In genomic region chr2:35503723-35504416, GRCm38 (mm10) we compare ENCODE assay signal across 9 mouse cellular contexts. TPM values are rescaled to one million over a fixed set of nuclear protein-coding genes. Genes with fewer than 3 reads are reported as not detected.
DNase-seq lines count a peak whose midpoint lies in the region; ATAC-seq and TF ChIP-seq lines count a peak whose summit lies in the region.
"Had no signal": no experiment of that assay in that cellular context is flagged by ENCODE, and none has a peak within 500 bp of the region (broad histone marks: within the 10 kb centered on the region; RNA-seq: fewer than 3 reads in every experiment).

No protein-coding gene starts in this region.

- 0 out of 4 replicates have a peak, but pooled peaks of 1 of the 2 experiments have one; percentile 30 for TF ChIP-seq EP300 in MEL (IDR thresholded peaks at IDR 0.05; ENCODE audit: low read depth in 1 of 2, low read length in 2 of 2)

- peaks cover 8% of the 10 kb centered on the region for H3K9me3 ChIP-seq in erythroblast, embryonic 14.5 days (ENCODE audit: control insufficient read depth, low read length)
- H3K9me3 ChIP-seq in MEL (replicated peaks; ENCODE audit: insufficient read depth, low read length), result no peaks in the 10 kb centered on the region
- H3K9me3 ChIP-seq in heart, embryonic 15.5 days (replicated peaks), result no peaks in the 10 kb centered on the region
- H3K9me3 ChIP-seq: midbrain, embryonic 12.5 days had no signal

- no peak for ATAC-seq in erythroblast, adult 5-6 weeks (replicated peaks; ENCODE audit: low FRiP score, poor library complexity, severe bottlenecking)
- peak; percentile 58 for ATAC-seq in heart, embryonic 15.5 days (replicated peaks; ENCODE audit: insufficient number of reproducible peaks, insufficient read depth, low FRiP score, low read depth)
- ATAC-seq in megakaryocyte-erythroid progenitor cell, adult 5-6 weeks (replicated peaks; ENCODE audit: low FRiP score, low TSS enrichment, poor library complexity, severe bottlenecking), result peak; percentile 34

- no peak for TF ChIP-seq CTCF in MEL (IDR thresholded peaks at IDR 0.05 in 2 of 3, conservative IDR thresholded peaks at IDR 0.05 in 1 of 3; ENCODE audit: control insufficient read depth in 1 of 3, insufficient read depth in 1 of 3, low read depth in 2 of 3, low read length in 3 of 3, poor library complexity in 1 of 3, severe bottlenecking in 1 of 3)

- H3K27ac ChIP-seq in MEL (ENCODE audit: control insufficient read depth, low read depth, low read length), result peak overlapping the region; percentile 98
- peak overlapping the region; percentile 89 for H3K27ac ChIP-seq in heart, embryonic 15.5 days
- H3K27ac ChIP-seq: midbrain, embryonic 12.5 days had no signal

- TF ChIP-seq POLR2A in MEL (IDR thresholded peaks at IDR 0.05; ENCODE audit: control insufficient read depth in 1 of 2, insufficient read depth in 1 of 2, low read depth in 1 of 2, low read length in 2 of 2, poor library complexity in 1 of 2), result no peak

- H3K79me2 ChIP-seq in MEL (ENCODE audit: control insufficient read depth, insufficient read depth, low read length, poor library complexity), result no peaks in the 10 kb centered on the region; the same call in 1 of the 2 replicates

- peaks cover 97% of the 10 kb centered on the region for H3K4me1 ChIP-seq in erythroblast, embryonic 14.5 days (ENCODE audit: control insufficient read depth)
- peaks cover 30 to 71% of the 10 kb centered on the region in 2 experiments for H3K4me1 ChIP-seq in MEL (ENCODE audit: control insufficient read depth in 1 of 2, insufficient read depth in 2 of 2, low read length in 2 of 2)
- peaks cover 55% of the 10 kb centered on the region for H3K4me1 ChIP-seq in heart, embryonic 15.5 days (replicated peaks)

- TF ChIP-seq RAD21 in MEL (IDR thresholded peaks at IDR 0.05; ENCODE audit: low read depth, low read length), result no peak

- H3K9ac ChIP-seq in MEL (ENCODE audit: control insufficient read depth, low read depth, low read length, poor library complexity, severe bottlenecking), result peak overlapping the region; percentile 55
- no peak overlapping the region for H3K9ac ChIP-seq in heart, embryonic 15.5 days
- H3K9ac ChIP-seq: midbrain, embryonic 12.5 days had no signal

- H3K36me3 ChIP-seq in erythroblast, embryonic 14.5 days (ENCODE audit: control insufficient read depth), result peaks cover 19% of the 10 kb centered on the region
- H3K36me3 ChIP-seq in MEL (ENCODE audit: control insufficient read depth in 1 of 2, insufficient read depth in 2 of 2, low read length in 2 of 2), result peaks cover 0 to 56% of the 10 kb centered on the region in 2 experiments; a peak in 2 of 4 replicates
- no peaks in the 10 kb centered on the region for H3K36me3 ChIP-seq in heart, embryonic 15.5 days
- H3K36me3 ChIP-seq: midbrain, embryonic 12.5 days had no signal

- H3K4me3 ChIP-seq in erythroblast, embryonic 14.5 days (replicated peaks), result peak overlapping the region; percentile 47
- H3K4me3 ChIP-seq in MEL (ENCODE audit: control insufficient read depth in 1 of 2, insufficient read depth in 1 of 2, low read depth in 2 of 2, low read length in 2 of 2), result peak overlapping the region; percentile 4 to 29; a peak in 2 of 4 replicates
- no peak overlapping the region for H3K4me3 ChIP-seq in heart, embryonic 15.5 days
- H3K4me3 ChIP-seq: midbrain, embryonic 12.5 days had no signal

- H3K4me2 ChIP-seq in heart, embryonic 15.5 days, result no peak overlapping the region
- H3K4me2 ChIP-seq: midbrain, embryonic 12.5 days had no signal

- 28% methylated on average over 8 of the region's 8 CpGs for WGBS in heart, embryonic 15.5 days

- DNase-seq in MEL (ENCODE audit: low read depth, low spot score), result peak; percentile 69
- DNase-seq in urinary bladder, postnatal 10 days (ENCODE audit: low spot score), result no peak
- no peak for DNase-seq in urinary bladder, postnatal 25 days (ENCODE audit: low spot score)
- DNase-seq in kidney, postnatal 36 days, result no peak

- no peaks in the 10 kb centered on the region; the same call in 1 of the 2 replicates for H3K27me3 ChIP-seq in erythroblast, embryonic 14.5 days (ENCODE audit: control insufficient read depth)
- no peaks in the 10 kb centered on the region for H3K27me3 ChIP-seq in MEL (ENCODE audit: control insufficient read depth in 1 of 2, insufficient read depth in 2 of 2, low read length in 2 of 2)
- no peaks in the 10 kb centered on the region for H3K27me3 ChIP-seq in heart, embryonic 15.5 days
- H3K27me3 ChIP-seq: midbrain, embryonic 12.5 days had no signal

TF ChIP-seq in MEL, 35 proteins besides CTCF, POLR2A, EP300 and RAD21:
- TF ChIP-seq POLR2AphosphoS5 (IDR thresholded peaks at IDR 0.05; ENCODE audit: borderline replicate concordance, low read depth, low read length) (no peak), SIN3A (IDR thresholded peaks at IDR 0.05; ENCODE audit: low read length) (peak; percentile 59; the same call in 1 of the 2 replicates), HCFC1 (IDR thresholded peaks at IDR 0.05; ENCODE audit: low read depth, low read length) (no peak), TBP (IDR thresholded peaks at IDR 0.05; ENCODE audit: low read depth, low read length) (peak; percentile 49; the same call in 1 of the 2 replicates), ELF1 (IDR thresholded peaks at IDR 0.05; ENCODE audit: low read depth, low read length) (0 out of 2 replicates have a peak, but pooled peaks have one; percentile 10), MYB (IDR thresholded peaks at IDR 0.05; ENCODE audit: low read depth, low read length) (no peak), TAL1 (IDR thresholded peaks at IDR 0.05; ENCODE audit: low read length) (peak; percentile 88), ETS1 (IDR thresholded peaks at IDR 0.05; ENCODE audit: low read depth, low read length) (peak; percentile 74; the same call in 1 of the 2 replicates), NELFE (IDR thresholded peaks at IDR 0.05; ENCODE audit: low read depth, low read length) (0 out of 2 replicates have a peak, but pooled peaks have one; percentile 24), TCF12 (IDR thresholded peaks at IDR 0.05; ENCODE audit: low read depth, low read length) (peak; percentile 57; the same call in 1 of the 2 replicates)

RNA-seq across cellular contexts. Expression of gene Ggta1, which starts 40.8 kb away (rescaled TPM):
- polyA plus RNA-seq in erythroblast, embryonic 14.5 days (2012), result 0.08 and 0.18 TPM in 2 replicates
- 7.9 and 9.8 TPM in 2 replicates for total RNA-seq in erythroblast, adult 5-6 weeks (2015; ENCODE audit: low replicate concordance)
- 18.4 and 20.8 TPM in 2 replicates for total RNA-seq in erythroblast, adult 5-6 weeks (2017; ENCODE audit: low replicate concordance)
- total RNA-seq in MEL (2012; rRNA removed), result 23.6 and 30.7 TPM in 2 replicates
- 10 to 100 TPM in 1 of 2 experiments, not detected in 1; 29.2 TPM for polyA plus RNA-seq in MEL (2012; ENCODE audit: insufficient read depth in 1 of 2, insufficient read length in 2 of 2, low read depth in 1 of 2, low replicate concordance in 2 of 2, missing spikeins in 1 of 2)
- polyA plus RNA-seq in heart, embryonic 15.5 days (2015; fragmentation: Nextera tagmentation; extraction: Ambion mirVana), result 27.4 and 31.6 TPM in 2 replicates
- total RNA-seq in megakaryocyte-erythroid progenitor cell, adult 5-6 weeks (2014; fragmentation: Nextera tagmentation), result 8.4 and 13.4 TPM in 2 replicates
- 12.5 and 18.7 TPM in 2 replicates for total RNA-seq in megakaryocyte-erythroid progenitor cell, adult 5-6 weeks (2017)

RNA-seq across cellular contexts. Expression of gene Dab2ip, which starts 54.2 kb away (rescaled TPM):
- polyA plus RNA-seq in erythroblast, embryonic 14.5 days (2012), result 0.10 and 0.20 TPM in 2 replicates
- 0.19 and 2.3 TPM in 2 replicates for total RNA-seq in erythroblast, adult 5-6 weeks (2015; ENCODE audit: low replicate concordance)
- 1.4 and 2.2 TPM in 2 replicates for total RNA-seq in erythroblast, adult 5-6 weeks (2017; ENCODE audit: low replicate concordance)
- 2.5 and 4.0 TPM in 2 replicates for total RNA-seq in MEL (2012; rRNA removed)
- 1 to 10 TPM in 1 of 2 experiments, not detected in 1; 9.9 TPM for polyA plus RNA-seq in MEL (2012; ENCODE audit: insufficient read depth in 1 of 2, insufficient read length in 2 of 2, low read depth in 1 of 2, low replicate concordance in 2 of 2, missing spikeins in 1 of 2)
- 44.0 and 46.9 TPM in 2 replicates for polyA plus RNA-seq in heart, embryonic 15.5 days (2015; fragmentation: Nextera tagmentation; extraction: Ambion mirVana)
- 3.2 and 5.9 TPM in 2 replicates for total RNA-seq in megakaryocyte-erythroid progenitor cell, adult 5-6 weeks (2014; fragmentation: Nextera tagmentation)
- total RNA-seq in megakaryocyte-erythroid progenitor cell, adult 5-6 weeks (2017), result 3.2 TPM in 2 replicates
